Mouse (Mus musculus) heart, embryonic 15.5 days (tissue): ENCODE data around the gene Tbc1d10c. TPM values are rescaled to one million over a fixed set of nuclear protein-coding genes. Genes with fewer than 3 reads are reported as not detected.
"Not testable (repeated sequence)": the region's sequence is repeated elsewhere in the genome, so short reads cannot be mapped to it uniquely, and the experiment has no call there.

Experiments
- ATAC-seq: fragments of 200-750 bp; cut with Nextera tagmentation; replicated peaks from 2 replicates; pipeline ENCODE4 v1.8.0; 2017; ENCODE audit warnings: low read depth, moderate TSS enrichment; ENCODE audit not compliant: insufficient number of reproducible peaks, insufficient read depth, low FRiP score
- H3K27ac ChIP-seq: fragments of 300-500 bp; sonication (generic); 2 replicates; pipeline ENCODE4 v1.5.1; 2015; ENCODE audit warnings: mild to moderate bottlenecking, inconsistent platforms
- H3K27me3 ChIP-seq: fragments of 300-500 bp; sonication (generic); 2 replicates; pipeline ENCODE4 v1.6.1; 2015; ENCODE audit warnings: inconsistent platforms
- H3K36me3 ChIP-seq: fragments of 300-500 bp; sonication (generic); 2 replicates; pipeline ENCODE4 v1.6.1; 2015; ENCODE audit warnings: mild to moderate bottlenecking, inconsistent platforms
- H3K4me1 ChIP-seq: fragments of 300-500 bp; sonication (generic); replicated peaks from 2 replicates; pipeline ENCODE4 v1.6.1; 2015; ENCODE audit warnings: inconsistent platforms
- H3K4me2 ChIP-seq: fragments of 300-500 bp; sonication (generic); 2 replicates; pipeline ENCODE4 v1.6.1; 2015; ENCODE audit warnings: inconsistent platforms, mild to moderate bottlenecking, moderate library complexity
- H3K4me3 ChIP-seq: fragments of 300-500 bp; sonication (generic); 2 replicates; pipeline ENCODE4 v1.5.1; 2015; ENCODE audit warnings: mild to moderate bottlenecking, inconsistent platforms
- H3K9ac ChIP-seq: fragments of 300-500 bp; sonication (generic); 2 replicates; pipeline ENCODE4 v1.6.1; 2015; ENCODE audit warnings: mild to moderate bottlenecking, inconsistent platforms
- H3K9me3 ChIP-seq: fragments of 300-500 bp; sonication (generic); replicated peaks from 2 replicates; pipeline ENCODE4 v1.6.1; 2016; ENCODE audit warnings: inconsistent platforms
- WGBS: fragments of 180-500 bp; shearing (Covaris S2); methylation state at CpG from one replicate; pipeline ENCODE4 v1.1.7; 2015; ENCODE audit warnings: mixed read lengths; 5-methylcytosine and 5-hydroxymethylcytosine counted together
- microRNA-seq: library from miRNA; unstranded; fragments of <30 nt; microRNA quantifications from one replicate; pipeline ENCODE4, GENCODE M21; 2016
- polyA plus RNA-seq: library from polyadenylated mRNA; unstranded; fragments of >200 nt; fragmentation: Nextera tagmentation; extraction: Ambion mirVana; gene quantifications from 2 replicates; pipeline ENCODE4 v1.2.1, GENCODE M21; 2015

Tbc1d10c gene
- polyA plus RNA-seq, 1 experiment from 2014 or later: 3.0 TPM

- no peaks in the 10 kb centered on the region for H3K4me1 ChIP-seq
- H3K9me3 ChIP-seq: no peaks in the 10 kb centered on the region
- no peaks in the 10 kb centered on the region for H3K36me3 ChIP-seq
- 73% methylated on average over 2 of the region's 2 CpGs for WGBS
- no peak within 1 kb of the TSS for H3K9ac ChIP-seq
- no peak within 1 kb of the TSS for H3K4me2 ChIP-seq
- H3K27me3 ChIP-seq: 0 out of 2 replicates have a peak, but pooled peaks cover 5% of the 10 kb centered on the region
- H3K4me3 ChIP-seq: no peak within 1 kb of the TSS
- no peak for ATAC-seq
- no peak within 1 kb of the TSS for H3K27ac ChIP-seq
These were observed 51.6 kb downstream of the Tbc1d10c start, which contains the start of gene Gpr152 for GRCm38 (mm10) chr19:4139446-4139845. Gene Gpr152, plus strand, starts transcription at chr19:4139787.

DNA sequence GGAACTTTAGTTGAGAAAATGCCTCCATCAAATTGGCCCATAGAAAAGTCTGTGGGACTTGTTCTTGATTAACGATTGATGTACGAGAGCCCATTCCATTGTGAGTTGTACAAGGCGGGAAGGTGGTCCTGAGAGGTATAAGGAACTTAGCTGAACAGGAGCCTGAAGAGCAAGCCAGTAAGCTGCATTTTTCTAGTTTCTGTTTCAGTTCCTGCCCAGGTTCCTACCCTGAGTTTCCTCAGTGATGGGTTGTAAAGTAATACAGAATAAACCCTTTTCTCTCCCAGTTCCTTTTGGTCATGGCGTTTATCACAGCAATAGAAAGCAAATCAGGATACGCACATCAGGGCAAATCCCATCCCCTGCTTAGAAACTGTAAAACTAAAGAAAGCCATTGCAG is 53.2 kb downstream of the Tbc1d10c start:
- Histone ChIP-seq H3K4me2 (no peak overlapping the region), H3K27ac (no peak overlapping the region), H3K36me3 (no peaks in the 10 kb centered on the region), H3K4me1 (no peaks in the 10 kb centered on the region), H3K9me3 (no peaks in the 10 kb centered on the region), H3K4me3 (no peak overlapping the region), H3K9ac (no peak overlapping the region), H3K27me3 (0 out of 2 replicates have a peak, but pooled peaks cover 5% of the 10 kb centered on the region)
- WGBS: 74% methylated on average over 5 of the region's 5 CpGs
- ATAC-seq: no peak

DNA sequence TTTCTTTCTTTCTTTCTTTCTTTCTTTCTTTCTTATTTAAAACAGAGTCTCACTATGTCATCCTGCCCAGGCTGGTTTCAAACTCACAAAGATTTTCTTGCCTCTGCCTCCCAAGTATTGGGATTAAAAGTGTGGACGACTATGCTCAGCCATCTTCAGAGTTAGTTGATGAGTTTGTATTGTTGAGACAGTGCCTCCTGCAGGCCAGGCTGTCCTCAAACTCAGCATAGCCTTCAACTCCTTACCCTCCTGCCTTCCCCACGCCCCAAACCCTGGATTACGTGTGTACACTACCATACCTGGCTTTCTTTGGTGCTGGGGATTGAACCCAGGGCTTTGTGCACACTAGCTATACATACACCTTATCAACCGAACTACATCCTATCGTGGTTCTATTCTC is 54.6 kb downstream of the Tbc1d10c start:
- WGBS: 73% methylated on average over 5 of the region's 5 CpGs
- Histone ChIP-seq H3K27ac (no peak overlapping the region), H3K9me3 (no peaks in the 10 kb centered on the region), H3K36me3 (peaks cover 5% of the 10 kb centered on the region; the same call in 1 of the 2 replicates), H3K9ac (no peak overlapping the region), H3K4me3 (no peak overlapping the region), H3K4me2 (no peak overlapping the region), H3K27me3 (0 out of 2 replicates have a peak, but pooled peaks cover 5% of the 10 kb centered on the region), H3K4me1 (no peaks in the 10 kb centered on the region)
- no peak for ATAC-seq

- not testable (repeated sequence) for H3K4me3 ChIP-seq, H3K9ac ChIP-seq, H3K4me1 ChIP-seq, H3K9me3 ChIP-seq, H3K4me2 ChIP-seq, H3K27ac ChIP-seq, H3K27me3 ChIP-seq
- ATAC-seq: peak; percentile 11; the same call in 1 of the 2 replicates
- WGBS: 25% methylated on average over 8 of the region's 8 CpGs
- H3K36me3 ChIP-seq: peaks cover 10% of the 10 kb centered on the region; the same call in 1 of the 2 replicates
These were observed 55.1 kb downstream of the Tbc1d10c start for GRCm38 (mm10) chr19:4135963-4136345.

- H3K36me3 ChIP-seq: peaks cover 10% of the 10 kb centered on the region; the same call in 1 of the 2 replicates
- not testable (repeated sequence) for H3K27me3 ChIP-seq, H3K9me3 ChIP-seq, H3K27ac ChIP-seq, H3K4me3 ChIP-seq, H3K9ac ChIP-seq, H3K4me1 ChIP-seq, H3K4me2 ChIP-seq
- 0 out of 2 replicates have a peak, but pooled peaks have one; percentile 19 for ATAC-seq
- WGBS: 80% methylated on average over 6 of the region's 6 CpGs
These were observed 55.7 kb downstream of the Tbc1d10c start for GRCm38 (mm10) chr19:4135229-4135962.

DNA sequence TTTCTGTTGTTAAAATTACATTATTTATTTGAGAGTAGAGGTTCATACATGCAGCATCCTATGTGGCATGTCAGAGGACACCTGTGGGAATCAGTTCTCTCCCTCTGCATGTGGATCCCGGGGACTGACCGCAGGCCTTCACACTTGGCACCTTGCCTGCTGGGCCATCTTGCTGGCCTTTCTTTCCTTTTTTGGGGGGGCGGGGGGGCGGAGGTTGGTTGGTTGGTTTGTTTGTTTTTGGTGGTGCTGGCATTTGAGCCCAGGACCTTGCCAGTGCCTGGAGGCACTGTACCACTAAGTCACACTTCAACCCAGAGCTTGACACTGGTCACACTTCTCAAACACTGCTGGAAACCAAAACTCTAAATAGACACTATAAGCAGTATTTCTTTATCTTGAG is 56.7 kb downstream of the Tbc1d10c start:
- no peak for ATAC-seq
- H3K9ac ChIP-seq: no peak overlapping the region
- no peak overlapping the region for H3K4me2 ChIP-seq
- H3K27ac ChIP-seq: no peak overlapping the region
- H3K4me1 ChIP-seq: peaks cover 6% of the 10 kb centered on the region
- H3K9me3 ChIP-seq: no peaks in the 10 kb centered on the region
- 88% methylated on average over 4 of the region's 4 CpGs for WGBS
- peaks cover 17% of the 10 kb centered on the region; the same call in 1 of the 2 replicates for H3K36me3 ChIP-seq
- no peak overlapping the region for H3K4me3 ChIP-seq
- 0 out of 2 replicates have a peak, but pooled peaks cover 5% of the 10 kb centered on the region for H3K27me3 ChIP-seq

Small RNA genes lying within 50 kb of the gene (microRNA-seq; reads per million reads assigned to microRNA genes)
- gene Gm26115: not detected

Other genes with a start within 250 kb of the Tbc1d10c start
- gene Aldh3b3, start 232.6 kb downstream of the Tbc1d10c start, polyA plus RNA-seq: not detected in 2 replicates
- 0.16 and 1.2 TPM in 2 replicates for gene Aldh3b2, start 219.0 kb downstream of the Tbc1d10c start, polyA plus RNA-seq
- 11.3 and 12.9 TPM in 2 replicates for gene Acy3, start 204.7 kb downstream of the Tbc1d10c start, polyA plus RNA-seq
- gene Tbx10, start 198.5 kb downstream of the Tbc1d10c start, polyA plus RNA-seq: not detected in 2 replicates
- 53.0 and 55.9 TPM in 2 replicates for gene Nudt8, start 190.7 kb downstream of the Tbc1d10c start, polyA plus RNA-seq
- 4.5 and 5.4 TPM in 2 replicates for gene Gm49405, start 190.7 kb downstream of the Tbc1d10c start, polyA plus RNA-seq
- gene Doc2g, start 188.0 kb downstream of the Tbc1d10c start, polyA plus RNA-seq: 72.2 and 80.1 TPM in 2 replicates
- 513 and 534 TPM in 2 replicates for gene Ndufv1, start 178.5 kb downstream of the Tbc1d10c start, polyA plus RNA-seq
- 387 and 406 TPM in 2 replicates for gene Gstp1, start 153.3 kb downstream of the Tbc1d10c start, polyA plus RNA-seq
- gene Gstp2, start 145.3 kb downstream of the Tbc1d10c start, polyA plus RNA-seq: 9.2 and 11.1 TPM in 2 replicates
- gene Gstp3, start 131.7 kb downstream of the Tbc1d10c start, polyA plus RNA-seq: 0.30 and 0.93 TPM in 2 replicates
- gene Cabp2, start 109.7 kb downstream of the Tbc1d10c start, polyA plus RNA-seq: not detected in 2 replicates
- 63.6 and 81.7 TPM in 2 replicates for gene Cdk2ap2, start 94.1 kb downstream of the Tbc1d10c start, polyA plus RNA-seq
- gene Pitpnm1, start 91.3 kb downstream of the Tbc1d10c start, polyA plus RNA-seq: 17.2 and 26.5 TPM in 2 replicates
- gene Aip, start 65.4 kb downstream of the Tbc1d10c start, polyA plus RNA-seq: 78.1 and 92.5 TPM in 2 replicates
- gene Gpr152, start 51.5 kb downstream of the Tbc1d10c start, polyA plus RNA-seq: 0.04 TPM in 1 of 2 replicates, not detected in the other
- gene Cabp4, start 47.3 kb downstream of the Tbc1d10c start, polyA plus RNA-seq: not detected in 2 replicates
- gene Coro1b, start 42.7 kb downstream of the Tbc1d10c start, polyA plus RNA-seq: 114 and 137 TPM in 2 replicates
- gene Ptprcap, start 37.7 kb downstream of the Tbc1d10c start, polyA plus RNA-seq: 3.6 and 33.8 TPM in 2 replicates
- gene Rps6kb2, start 27.9 kb downstream of the Tbc1d10c start, polyA plus RNA-seq: 42.2 and 46.1 TPM in 2 replicates
- 12.3 TPM in 2 replicates for gene Carns1, start 15.8 kb downstream of the Tbc1d10c start, polyA plus RNA-seq
- 666 and 734 TPM in 2 replicates for gene Ppp1ca, start 781 bp upstream of the Tbc1d10c start, polyA plus RNA-seq
- gene Rad9a, start 10.4 kb upstream of the Tbc1d10c start, polyA plus RNA-seq: 17.3 and 24.1 TPM in 2 replicates
- gene Clcf1, start 23.0 kb upstream of the Tbc1d10c start, polyA plus RNA-seq: 0.96 and 1.9 TPM in 2 replicates
- gene AC109138.7, start 23.1 kb upstream of the Tbc1d10c start, polyA plus RNA-seq: not detected in 2 replicates
- 17.1 and 24.1 TPM in 2 replicates for gene Pold4, start 40.6 kb upstream of the Tbc1d10c start, polyA plus RNA-seq
- 6.0 and 10.7 TPM in 2 replicates for gene Ssh3, start 77.9 kb upstream of the Tbc1d10c start, polyA plus RNA-seq
- gene Ankrd13d, start 91.9 kb upstream of the Tbc1d10c start, polyA plus RNA-seq: 1.1 and 2.7 TPM in 2 replicates
- 9.8 and 18.2 TPM in 2 replicates for gene Grk2, start 114.9 kb upstream of the Tbc1d10c start, polyA plus RNA-seq
- 29.5 and 37.2 TPM in 2 replicates for gene Kdm2a, start 207.0 kb upstream of the Tbc1d10c start, polyA plus RNA-seq
- gene Rhod, start 248.1 kb upstream of the Tbc1d10c start, polyA plus RNA-seq: 22.6 and 28.1 TPM in 2 replicates